Mouse (Mus musculus): Measurements from ENCODE around the gene Lrrn3.

Gene Lrrn3

DNA sequence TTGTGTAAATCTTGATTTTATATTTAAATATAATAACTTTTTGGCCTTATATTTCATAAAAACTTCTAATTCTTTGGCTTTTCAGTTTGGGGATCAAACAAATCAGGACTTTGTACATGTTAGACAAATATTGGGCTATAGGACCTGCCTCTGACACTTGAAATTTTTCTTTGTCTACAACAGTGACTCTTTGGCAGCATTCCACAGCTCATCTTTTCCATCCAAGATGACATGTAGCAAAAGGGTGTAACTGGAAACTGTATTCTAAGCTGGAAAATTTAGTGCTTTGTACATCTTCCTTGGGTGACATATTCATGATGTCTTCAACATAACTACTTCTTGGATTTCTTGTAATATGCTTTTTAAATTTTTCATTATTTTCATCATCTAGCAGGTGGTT, 57.4 kb downstream of the Lrrn3 start:
- DNase-seq, result peak in 1 of 2 experiments; percentile 31

DNA sequence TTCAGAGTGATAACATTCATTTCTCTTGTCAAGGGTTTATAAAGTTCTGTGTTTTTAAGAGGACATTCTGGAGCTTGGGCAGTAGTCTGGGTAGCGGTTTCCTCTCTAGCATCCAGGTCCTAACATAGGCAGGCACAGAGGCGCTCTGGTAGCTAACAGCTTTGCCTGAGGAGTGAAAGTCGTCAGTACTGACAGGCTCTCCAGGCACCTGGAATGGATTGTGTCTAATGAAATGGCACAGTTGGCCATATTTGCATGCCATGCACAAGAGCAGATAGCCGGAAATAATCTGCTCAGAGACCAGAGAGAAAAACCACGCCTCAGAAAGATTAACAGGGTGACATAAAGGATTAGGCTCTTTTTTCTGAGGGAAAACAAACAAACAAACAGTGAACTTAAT, 58.8 kb downstream of the Lrrn3 start:
- peak; percentile 78 to 85 for DNase-seq

GRCm38 (mm10) chr12:41425101-41425679, 61.0 kb downstream of the Lrrn3 start:
- no peak for DNase-seq

DNA sequence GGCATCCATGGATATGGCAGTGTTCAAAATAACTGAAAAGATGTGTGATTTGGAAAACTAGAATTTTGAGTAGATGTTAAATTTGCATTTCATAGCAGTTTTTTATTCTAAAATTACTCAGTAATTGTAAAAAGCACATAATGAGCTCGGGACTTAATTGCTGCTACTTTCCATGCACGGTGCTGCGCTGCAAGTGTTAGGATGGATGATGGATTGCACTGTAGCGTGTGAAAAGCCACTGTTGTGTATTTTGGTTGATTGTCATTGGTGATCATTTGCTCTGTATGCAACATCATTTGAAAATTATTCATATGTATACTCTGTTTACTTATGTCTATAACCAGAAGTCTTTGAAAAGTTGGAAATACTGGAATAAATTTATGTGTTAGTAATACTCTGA, 68.3 kb downstream of the Lrrn3 start:
- DNase-seq, result no peak

DNA sequence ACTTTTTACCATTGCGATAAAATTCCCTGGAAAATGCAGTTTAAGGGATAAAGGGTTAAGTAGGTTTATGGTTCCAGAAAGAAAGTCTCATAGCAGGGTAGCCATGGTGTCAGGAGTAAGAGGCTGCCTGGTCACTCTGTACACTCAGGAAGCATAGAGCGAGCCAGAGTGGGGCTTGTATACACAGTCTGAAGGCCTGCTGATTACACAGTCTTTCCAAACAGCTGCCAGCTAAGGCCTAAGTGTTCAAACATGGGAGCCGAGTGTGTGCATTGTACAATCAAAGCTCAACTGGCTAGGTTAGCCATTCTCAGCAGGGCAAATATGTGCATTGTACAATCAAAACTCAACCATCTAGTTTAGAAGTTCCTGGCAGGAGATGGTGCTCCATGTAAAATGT, 69.1 kb downstream of the Lrrn3 start:
- no peak for DNase-seq

GRCm38 (mm10) chr12:41416635-41417034, 69.6 kb downstream of the Lrrn3 start:
- no peak for DNase-seq

- no peak for DNase-seq
Observed at GRCm38 (mm10) chr12:41409431-41409830, 76.8 kb downstream of the Lrrn3 start.

DNA sequence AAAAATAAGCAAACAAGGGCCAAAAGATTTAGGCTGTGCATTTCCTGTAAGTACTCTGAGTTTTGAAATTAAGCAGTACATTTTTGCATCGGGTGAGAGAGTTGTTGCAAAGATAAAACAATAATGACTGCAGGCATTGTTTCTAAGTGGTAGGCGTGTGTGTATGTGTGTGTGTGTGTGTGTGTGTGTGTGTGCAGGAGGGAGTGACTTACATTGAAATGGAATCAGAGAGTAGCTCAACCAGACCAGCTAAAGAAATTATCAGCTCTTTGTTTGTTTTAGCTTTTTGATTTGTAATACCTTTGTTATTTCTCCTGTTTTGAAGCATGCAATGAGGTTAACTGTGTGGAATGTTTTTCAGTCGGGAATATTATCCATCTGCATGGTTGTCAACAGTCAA, 84.3 kb downstream of the Lrrn3 start:
- DNase-seq, result no peak
